Mouse (Mus musculus) CH12.LX (cell line): ENCODE data around the gene Fam133b.

Experiments
- CTCF ChIP-seq, 2 experiments: IDR thresholded peaks in 1 of 2; conservative IDR thresholded peaks in 1 of 2; 2 replicates each; pipeline ENCODE4 v1.5.1; 2011 to 2012; ENCODE audit warnings: low read depth in 2 of 2, low read length in 2 of 2, improper control_type of control experiment in 1 of 2, inconsistent platforms in 1 of 2, mild to moderate bottlenecking in 1 of 2, moderate library complexity in 1 of 2
- JUND ChIP-seq: conservative IDR thresholded peaks from 2 replicates; pipeline ENCODE4 v1.6.1; 2011; ENCODE audit warnings: low read depth, low read length, improper control_type of control experiment
- POLR2A ChIP-seq: IDR thresholded peaks from 2 replicates; pipeline ENCODE4 v1.6.1; 2011; ENCODE audit warnings: low read depth, mild to moderate bottlenecking, improper control_type of control experiment, low read length
- RAD21 ChIP-seq: IDR thresholded peaks from 2 replicates; pipeline ENCODE4 v1.6.1; 2011; ENCODE audit warnings: low read depth, mild to moderate bottlenecking, low read length, improper control_type of control experiment, moderate library complexity
- SIN3A ChIP-seq: IDR thresholded peaks from 2 replicates; pipeline ENCODE4 v1.6.1; 2012; ENCODE audit warnings: low read length, improper control_type of control experiment, inconsistent platforms
- ZC3H11A ChIP-seq: IDR thresholded peaks from 2 replicates; pipeline ENCODE4 v1.6.1; 2012; ENCODE audit warnings: low read depth, mild to moderate bottlenecking, inconsistent platforms, low read length, improper control_type of control experiment

- TF ChIP-seq POLR2A (no peak), JUND (no peak), SIN3A (no peak), CTCF (conservative IDR thresholded peaks at IDR 0.05 in 1 of 2, IDR thresholded peaks at IDR 0.05 in 1 of 2; ENCODE audit: low read depth in 2 of 2, low read length in 2 of 2) (no peak), RAD21 (no peak), ZC3H11A (no peak)
Measured at GRCm38 (mm10) chr5:3521741-3522140, 21.9 kb upstream of the Fam133b start.
